Mouse (Mus musculus): ENCODE results near the gene Gm39115. TPM values are rescaled to one million over a fixed set of nuclear protein-coding genes. Genes with fewer than 3 reads are reported as not detected.
"Not testable (repeated sequence)": the region's sequence is repeated elsewhere in the genome, so short reads cannot be mapped to it uniquely, and the experiment has no call there.

Gm39115 gene
- not detected in 2 replicates for total RNA-seq (2012; rRNA removed)
- not detected in 2 replicates for total RNA-seq (2014; rRNA removed)
- polyA plus RNA-seq (2012; ENCODE audit: insufficient read length, low read depth) = not detected in 2 replicates

GRCm38 (mm10) chr7:142135934-142136333 lies at the start of gene Gm39115:
Gm39115 (minus strand) TSS chr7:142136034.
- DNase-seq (ENCODE audit: extremely low read depth); H3K9me3 ChIP-seq (replicated peaks; ENCODE audit: low read length); H3K9ac ChIP-seq (ENCODE audit: insufficient read depth, low read depth); H3K27ac ChIP-seq (ENCODE audit: insufficient read depth, low read depth); H3K4me1 ChIP-seq (ENCODE audit: control insufficient read depth in 1 of 2, insufficient read depth in 2 of 2); H3K4me3 ChIP-seq (replicated peaks in 1 of 3; ENCODE audit: low read depth in 2 of 3, low read length in 2 of 3, poor library complexity in 1 of 3); in situ Hi-C loops (cut with MboI; ENCODE audit: low pct_ligation_motif_present, low pct_unique_long_range_greater_than_20kb, low sequenced_read_pairs); H3K4me2 ChIP-seq (ENCODE audit: insufficient read depth, low read depth, poor library complexity, severe bottlenecking); H3K36me3 ChIP-seq (replicated peaks in 1 of 2; ENCODE audit: control insufficient read depth in 1 of 2, insufficient read depth in 1 of 2, low read length in 1 of 2); dilution Hi-C loops (cut with MboI; ENCODE audit: extremely low pct_ligation_motif_present, extremely low pct_unique_long_range_greater_than_20kb, low sequenced_read_pairs); H3K79me2 ChIP-seq (replicated peaks; ENCODE audit: control insufficient read depth, extremely low read depth, insufficient read depth, poor library complexity, severe bottlenecking): not testable (repeated sequence)
- H3K27me3 ChIP-seq (replicated peaks) = peaks cover 64% of the 10 kb centered on the region

DNA sequence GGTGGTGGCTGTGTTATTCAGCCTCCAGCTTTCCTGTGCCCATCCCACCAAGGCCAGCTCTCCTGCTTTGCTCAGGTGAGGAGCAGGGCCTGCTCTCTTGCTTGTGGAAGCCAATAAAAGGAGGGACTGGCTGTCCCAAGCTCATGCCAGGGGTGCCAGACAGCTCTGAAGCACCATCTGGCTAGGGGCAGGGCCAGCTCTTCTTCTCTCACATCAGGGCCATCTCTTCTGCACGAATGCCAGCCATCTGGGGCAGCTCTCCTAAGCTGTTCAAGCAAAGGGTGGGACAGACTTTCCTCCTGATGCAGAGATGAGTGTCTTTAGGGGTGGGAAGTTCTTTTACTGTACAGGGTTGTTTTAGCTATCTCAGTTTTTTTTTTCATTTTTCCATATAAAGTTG lies 45.2 kb upstream of the Gm39115 start:
- no peak overlapping the region for H3K4me3 ChIP-seq (replicated peaks in 1 of 3; ENCODE audit: low read depth in 2 of 3, low read length in 2 of 3, poor library complexity in 1 of 3)
- H3K4me1 ChIP-seq (ENCODE audit: control insufficient read depth in 1 of 2, insufficient read depth in 2 of 2) = no peaks in the 10 kb centered on the region
- H3K9ac ChIP-seq (ENCODE audit: insufficient read depth, low read depth) = no peak overlapping the region
- TF ChIP-seq MYC (IDR thresholded peaks at IDR 0.05; ENCODE audit: low read depth, low read length) (no peak), SMC3 (IDR thresholded peaks at IDR 0.05; ENCODE audit: low read depth, low read length) (no peak), MAX (IDR thresholded peaks at IDR 0.05; ENCODE audit: low read length) (no peak), GABPA (IDR thresholded peaks at IDR 0.05; ENCODE audit: insufficient replicate concordance, low read depth, low read length) (no peak), CTCF (conservative IDR thresholded peaks at IDR 0.05 in 1 of 2, IDR thresholded peaks at IDR 0.05 in 1 of 2; ENCODE audit: low read depth in 2 of 2, low read length in 2 of 2) (no peak), ZMIZ1 (IDR thresholded peaks at IDR 0.05; ENCODE audit: low read depth, low read length) (no peak), MAFK (IDR thresholded peaks at IDR 0.05; ENCODE audit: insufficient replicate concordance, low read length) (no peak), ETS1 (conservative IDR thresholded peaks at IDR 0.05; ENCODE audit: low read depth, low read length) (no peak), HCFC1 (IDR thresholded peaks at IDR 0.05; ENCODE audit: low read depth, low read length) (no peak), TBP (conservative IDR thresholded peaks at IDR 0.05; ENCODE audit: low read depth, low read length) (no peak), SIN3A (IDR thresholded peaks at IDR 0.05; ENCODE audit: low read length) (no peak), ZNF384 (IDR thresholded peaks at IDR 0.05; ENCODE audit: low read depth, low read length) (no peak), E2F4 (IDR thresholded peaks at IDR 0.05; ENCODE audit: insufficient replicate concordance, low read depth, low read length) (no peak)
- H3K4me2 ChIP-seq (ENCODE audit: insufficient read depth, low read depth, poor library complexity, severe bottlenecking) = no peak overlapping the region
- no peak for DNase-seq (ENCODE audit: extremely low read depth)
- in situ Hi-C loops (cut with MboI; ENCODE audit: low pct_ligation_motif_present, low pct_unique_long_range_greater_than_20kb, low sequenced_read_pairs) = no loop called here
- no peaks in the 10 kb centered on the region for H3K9me3 ChIP-seq (replicated peaks; ENCODE audit: low read length)
- H3K27me3 ChIP-seq (replicated peaks) = peaks cover 72% of the 10 kb centered on the region
- dilution Hi-C loops (cut with MboI; ENCODE audit: extremely low pct_ligation_motif_present, extremely low pct_unique_long_range_greater_than_20kb, low sequenced_read_pairs) = no loop called here
- H3K79me2 ChIP-seq (replicated peaks; ENCODE audit: control insufficient read depth, extremely low read depth, insufficient read depth, poor library complexity, severe bottlenecking) = no peaks in the 10 kb centered on the region
- H3K27ac ChIP-seq (ENCODE audit: insufficient read depth, low read depth) = no peak overlapping the region
- no peaks in the 10 kb centered on the region for H3K36me3 ChIP-seq (replicated peaks in 1 of 2; ENCODE audit: control insufficient read depth in 1 of 2, insufficient read depth in 1 of 2, low read length in 1 of 2)

DNA sequence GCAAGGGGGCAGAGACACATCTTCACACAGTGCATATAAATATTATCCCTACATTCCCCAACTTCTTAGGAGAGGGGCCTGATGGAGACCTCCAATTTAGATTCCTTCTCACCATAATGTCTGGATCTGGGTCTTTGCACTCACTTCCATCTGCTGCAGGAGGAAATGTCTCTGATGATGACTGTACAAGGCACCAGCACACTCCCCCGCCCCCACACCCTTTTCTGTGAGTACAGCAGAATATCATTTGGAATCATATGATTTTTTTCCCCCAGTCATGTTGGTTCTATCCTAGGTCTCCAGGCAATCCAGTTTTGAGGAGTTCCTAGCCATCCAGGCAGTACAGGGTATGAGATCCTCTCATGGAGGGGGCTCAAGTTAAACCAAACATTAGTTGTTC lies 42.9 kb upstream of the Gm39115 start:
- dilution Hi-C loops (cut with MboI; ENCODE audit: extremely low pct_ligation_motif_present, extremely low pct_unique_long_range_greater_than_20kb, low sequenced_read_pairs) = no loop called here
- no peaks in the 10 kb centered on the region for H3K4me1 ChIP-seq (ENCODE audit: control insufficient read depth in 1 of 2, insufficient read depth in 2 of 2)
- no peak overlapping the region for H3K4me3 ChIP-seq (replicated peaks in 1 of 3; ENCODE audit: low read depth in 2 of 3, low read length in 2 of 3, poor library complexity in 1 of 3)

GRCm38 (mm10) chr7:142175905-142176304 lies 40.1 kb upstream of the Gm39115 start, which contains the start of gene Krtap5-2:
Krtap5-2 (minus strand) TSS chr7:142176005.
- DNase-seq (ENCODE audit: extremely low read depth); H3K27ac ChIP-seq (ENCODE audit: insufficient read depth, low read depth); H3K9ac ChIP-seq (ENCODE audit: insufficient read depth, low read depth); dilution Hi-C loops (cut with MboI; ENCODE audit: extremely low pct_ligation_motif_present, extremely low pct_unique_long_range_greater_than_20kb, low sequenced_read_pairs); H3K36me3 ChIP-seq (replicated peaks in 1 of 2; ENCODE audit: control insufficient read depth in 1 of 2, insufficient read depth in 1 of 2, low read length in 1 of 2); H3K4me3 ChIP-seq (replicated peaks in 1 of 3; ENCODE audit: low read depth in 2 of 3, low read length in 2 of 3, poor library complexity in 1 of 3); in situ Hi-C loops (cut with MboI; ENCODE audit: low pct_ligation_motif_present, low pct_unique_long_range_greater_than_20kb, low sequenced_read_pairs); H3K4me1 ChIP-seq (ENCODE audit: control insufficient read depth in 1 of 2, insufficient read depth in 2 of 2); H3K79me2 ChIP-seq (replicated peaks; ENCODE audit: control insufficient read depth, extremely low read depth, insufficient read depth, poor library complexity, severe bottlenecking); H3K9me3 ChIP-seq (replicated peaks; ENCODE audit: low read length); H3K4me2 ChIP-seq (ENCODE audit: insufficient read depth, low read depth, poor library complexity, severe bottlenecking): not testable (repeated sequence)
- peaks cover 59% of the 10 kb centered on the region for H3K27me3 ChIP-seq (replicated peaks)

More for the DNA sequence above, 42.9 kb upstream of the Gm39115 start:
- DNase-seq (ENCODE audit: extremely low read depth) = no peak
- Histone ChIP-seq H3K36me3 (replicated peaks in 1 of 2; ENCODE audit: control insufficient read depth in 1 of 2, insufficient read depth in 1 of 2, low read length in 1 of 2) (no peaks in the 10 kb centered on the region), H3K4me2 (ENCODE audit: insufficient read depth, low read depth, poor library complexity, severe bottlenecking) (no peak overlapping the region), H3K27ac (ENCODE audit: insufficient read depth, low read depth) (no peak overlapping the region), H3K9me3 (replicated peaks; ENCODE audit: low read length) (no peaks in the 10 kb centered on the region), H3K79me2 (replicated peaks; ENCODE audit: control insufficient read depth, extremely low read depth, insufficient read depth, poor library complexity, severe bottlenecking) (no peaks in the 10 kb centered on the region), H3K9ac (ENCODE audit: insufficient read depth, low read depth) (no peak overlapping the region), H3K27me3 (replicated peaks) (peaks cover 58% of the 10 kb centered on the region)
- no peak for TF ChIP-seq JUN (IDR thresholded peaks at IDR 0.05; ENCODE audit: insufficient read depth, low read depth, low read length)
- in situ Hi-C loops (cut with MboI; ENCODE audit: low pct_ligation_motif_present, low pct_unique_long_range_greater_than_20kb, low sequenced_read_pairs) = no loop called here
